Mouse (Mus musculus) CD8-positive naive resting alpha-beta T cell, adult 2 months (primary cell): ENCODE measurements around the gene Rassf2.

Experiments used
- DNase-seq, 2 experiments: peaks; one replicate each; pipeline ENCODE4 v3.0.0; 2022; ENCODE audit warnings: low read depth in 2 of 2, low spot score in 2 of 2

Gene Rassf2

DNA sequence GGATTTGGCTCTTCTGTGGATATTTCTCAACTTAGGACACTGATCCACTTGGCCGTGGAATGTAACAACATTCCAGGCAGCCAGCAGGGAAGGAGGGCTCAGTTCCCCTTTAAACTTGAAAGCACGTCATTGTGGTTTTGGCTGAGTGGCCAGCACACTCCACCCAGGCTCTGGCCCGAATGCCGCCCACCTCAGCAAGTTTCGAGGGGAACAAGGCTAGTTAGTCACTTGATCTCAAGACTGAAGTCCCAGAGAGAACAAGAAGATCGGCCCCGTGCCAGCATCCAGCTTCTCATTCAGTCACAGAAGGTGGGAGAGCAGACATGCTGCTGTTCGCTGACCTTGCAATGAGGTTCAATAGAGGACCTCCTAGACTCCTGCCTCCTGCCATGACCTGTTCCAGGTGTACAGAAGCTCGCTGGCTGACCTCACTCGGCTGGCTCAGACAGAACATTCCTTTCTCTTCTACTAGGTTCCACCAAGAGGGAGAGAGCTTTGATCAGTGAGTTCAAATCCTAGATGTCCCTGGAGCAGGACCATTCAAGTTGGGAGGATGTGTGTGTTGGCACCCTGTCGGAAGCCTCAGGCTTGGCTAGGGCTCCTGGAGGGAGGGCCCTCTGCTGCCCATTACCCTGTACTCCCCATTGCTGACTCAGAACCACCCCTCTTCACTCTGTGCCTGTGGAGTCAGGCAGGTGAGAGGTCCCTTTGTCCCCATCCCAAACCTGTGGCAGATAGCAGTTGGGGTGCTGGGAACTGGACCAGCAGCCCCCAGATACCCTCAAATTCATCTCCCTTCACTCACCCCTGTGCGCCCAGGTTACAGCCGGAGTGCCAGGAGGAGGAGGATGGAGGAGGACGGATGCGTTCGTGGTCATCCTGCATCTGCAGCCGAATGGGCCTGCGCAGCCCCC, 23.2 kb downstream of the Rassf2 start:
- DNase-seq: no peak

DNA sequence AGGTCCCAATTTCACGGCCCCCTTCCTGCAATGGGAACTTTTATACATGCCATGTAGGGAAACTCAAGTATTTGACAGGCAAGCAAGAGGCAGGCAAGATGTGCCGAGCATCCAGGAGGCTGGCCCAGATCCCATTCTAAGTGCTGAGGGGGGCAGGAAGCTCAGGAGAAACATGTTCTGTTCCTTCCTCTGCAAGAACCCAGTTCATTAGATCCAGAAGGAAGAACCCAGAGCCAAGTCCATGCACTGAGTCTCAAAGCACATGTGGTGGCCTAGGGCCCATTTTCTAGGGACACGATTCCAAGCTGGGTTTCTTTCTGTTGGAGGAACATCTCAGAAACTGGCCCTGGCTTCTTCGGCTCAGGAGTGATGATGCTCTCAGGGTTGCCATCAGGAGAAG, 24.6 kb downstream of the Rassf2 start:
- DNase-seq: no peak

DNA sequence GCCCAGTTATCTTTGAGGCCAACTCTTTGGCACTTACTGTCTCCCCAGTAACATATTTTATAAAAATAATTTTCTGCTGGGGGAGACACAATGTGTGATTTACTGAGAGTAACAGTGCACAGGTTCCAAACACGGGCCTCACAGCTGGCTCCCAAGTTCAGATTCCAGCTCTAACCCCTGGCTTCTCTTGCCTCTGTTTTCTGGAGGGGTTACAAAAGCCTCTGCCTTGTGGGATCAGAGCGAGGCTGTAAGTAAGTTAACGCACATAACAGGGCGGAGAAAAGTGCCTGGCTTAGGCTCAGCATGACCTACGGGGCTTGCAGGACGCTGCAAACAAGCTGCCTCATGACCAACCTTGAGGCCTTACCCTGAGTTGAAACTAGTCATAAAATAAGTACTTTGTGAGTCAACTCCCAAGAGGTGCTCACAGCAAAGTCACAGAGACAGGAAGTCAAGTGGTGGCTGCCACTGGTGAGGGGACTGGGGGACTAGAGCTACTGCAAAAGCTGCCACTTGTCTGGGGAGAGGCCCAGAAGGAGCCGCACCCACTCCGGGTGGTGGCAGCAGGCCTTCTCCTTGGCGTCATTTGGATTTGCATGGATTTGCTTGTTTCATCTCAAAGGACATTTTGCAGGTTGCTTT, 25.4 kb downstream of the Rassf2 start:
- no peak for DNase-seq

DNA sequence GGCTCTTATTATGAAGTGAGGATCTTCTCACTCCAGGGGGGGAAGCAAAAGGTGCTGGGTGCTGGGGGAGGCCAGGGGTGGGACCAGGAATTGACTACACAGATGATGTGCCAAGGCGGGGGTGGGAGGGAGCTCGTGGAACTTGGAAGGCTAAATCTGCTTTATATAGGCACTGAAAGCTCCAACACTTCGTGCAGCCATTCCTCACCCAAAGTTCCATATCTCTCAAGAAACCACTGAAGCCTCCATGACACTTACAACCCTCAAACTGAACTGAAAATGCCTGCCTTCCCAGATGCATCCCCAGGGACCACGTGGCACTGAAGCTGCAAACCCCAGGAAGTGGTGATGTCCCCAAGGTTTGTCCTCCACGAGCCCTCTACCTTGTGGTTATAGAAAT, 26.1 kb downstream of the Rassf2 start:
- DNase-seq: no peak

DNA sequence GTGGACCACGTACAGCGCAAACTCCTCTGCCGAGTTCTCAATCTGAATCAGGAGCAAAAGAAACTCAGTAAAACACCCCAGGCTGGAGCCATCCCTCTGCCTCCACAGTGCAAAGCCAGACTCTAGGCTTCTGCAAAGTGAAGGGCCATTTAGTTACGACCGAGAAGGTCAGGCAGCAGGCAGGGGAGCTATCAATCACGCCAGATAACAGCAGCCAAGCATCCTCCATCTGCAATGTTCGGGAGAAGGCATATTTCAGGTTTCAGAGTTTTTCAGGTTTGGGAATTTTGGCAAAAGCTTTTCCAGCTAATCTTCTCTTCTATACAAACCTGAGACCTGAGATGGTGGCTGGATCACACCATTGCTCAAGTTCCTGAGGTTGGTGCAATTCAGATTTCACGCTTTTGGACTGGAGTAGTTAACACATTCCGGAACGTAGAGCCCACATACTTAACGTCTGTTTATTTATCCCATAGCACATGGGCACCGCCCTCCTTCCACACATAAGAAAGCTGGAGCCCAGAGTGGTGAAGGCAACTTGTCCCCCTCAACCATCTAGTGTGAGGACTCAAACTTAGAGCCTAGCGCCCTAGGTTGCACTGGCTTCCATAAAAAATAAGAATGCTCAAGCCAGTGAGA, 28.2 kb downstream of the Rassf2 start:
- no peak for DNase-seq

DNA sequence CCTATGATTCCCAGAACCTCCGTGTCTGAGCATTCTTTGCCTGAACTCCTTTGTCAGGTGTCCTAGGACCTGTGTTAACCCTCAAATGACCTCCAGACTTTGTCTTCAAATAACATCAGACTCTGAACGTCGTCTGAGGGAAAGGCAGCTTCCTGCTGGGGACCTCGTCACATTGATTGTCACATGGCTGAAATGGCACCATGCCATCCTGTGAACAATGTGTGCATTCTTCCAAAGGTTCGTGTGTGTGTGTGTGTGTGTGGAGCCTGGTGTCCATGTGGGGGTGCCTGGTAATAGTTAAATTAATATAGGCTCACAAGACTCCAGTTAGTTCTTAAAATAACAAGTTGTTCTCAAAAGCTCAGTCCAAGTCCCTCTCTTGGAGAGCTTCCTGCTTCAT, 32.7 kb downstream of the Rassf2 start:
- DNase-seq: no peak

DNA sequence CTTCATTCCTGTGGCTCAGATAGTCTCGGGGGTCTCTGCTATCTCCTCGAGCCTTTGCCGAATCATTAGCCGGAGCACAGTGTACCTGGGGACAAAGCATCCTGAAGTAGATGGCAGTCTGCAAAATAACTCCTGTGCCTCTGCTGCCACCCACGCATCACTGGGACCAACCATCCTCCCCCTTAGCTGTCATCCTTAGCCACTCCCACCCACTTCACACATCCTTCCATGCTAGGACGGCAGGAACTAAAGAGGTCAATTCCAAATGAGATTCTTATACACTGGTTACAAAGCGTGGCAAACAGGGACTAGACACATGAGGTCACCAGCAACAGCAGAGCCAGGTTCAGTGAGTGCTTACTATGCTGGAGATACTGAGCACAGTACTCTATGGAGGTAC, 33.7 kb downstream of the Rassf2 start:
- no peak for DNase-seq

DNA sequence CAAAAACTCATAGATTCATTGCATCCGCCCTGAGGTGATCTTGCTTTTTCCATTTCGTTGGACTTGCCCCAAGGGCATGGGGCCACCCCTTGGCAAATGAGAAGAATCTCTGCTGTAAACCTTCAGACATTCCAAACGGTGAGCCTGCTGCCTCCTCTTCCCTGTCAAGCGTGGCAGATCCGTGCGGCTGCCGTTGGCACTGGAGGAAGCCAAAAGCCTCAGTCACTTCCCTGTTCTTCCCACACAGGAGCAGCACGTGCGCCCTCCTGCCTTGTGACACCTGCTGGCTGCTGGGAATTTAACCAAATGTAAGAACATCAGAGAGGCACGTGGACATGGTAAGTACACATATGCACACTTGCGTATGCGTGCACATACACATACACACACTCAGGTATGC, 34.3 kb downstream of the Rassf2 start:
- no peak for DNase-seq

DNA sequence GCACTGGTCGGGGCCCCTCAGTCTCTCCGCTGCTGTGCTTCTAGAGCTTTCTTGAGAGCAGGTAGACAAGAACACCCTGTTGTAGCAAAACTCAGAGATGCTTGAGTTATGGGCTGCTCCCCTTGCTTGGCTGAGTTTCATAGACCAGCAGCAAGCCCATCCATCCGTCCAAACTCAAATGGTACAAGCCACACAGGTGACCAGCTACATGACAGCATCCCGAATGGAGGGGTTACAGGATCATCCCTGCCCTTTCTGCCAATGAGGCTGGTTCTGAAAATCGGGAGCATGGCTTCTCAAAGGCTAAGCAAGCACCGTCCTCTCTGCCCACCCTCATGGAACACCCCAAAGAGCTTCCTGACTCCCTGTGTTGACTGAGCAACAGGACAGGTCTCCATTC, 35.1 kb downstream of the Rassf2 start:
- no peak for DNase-seq

DNA sequence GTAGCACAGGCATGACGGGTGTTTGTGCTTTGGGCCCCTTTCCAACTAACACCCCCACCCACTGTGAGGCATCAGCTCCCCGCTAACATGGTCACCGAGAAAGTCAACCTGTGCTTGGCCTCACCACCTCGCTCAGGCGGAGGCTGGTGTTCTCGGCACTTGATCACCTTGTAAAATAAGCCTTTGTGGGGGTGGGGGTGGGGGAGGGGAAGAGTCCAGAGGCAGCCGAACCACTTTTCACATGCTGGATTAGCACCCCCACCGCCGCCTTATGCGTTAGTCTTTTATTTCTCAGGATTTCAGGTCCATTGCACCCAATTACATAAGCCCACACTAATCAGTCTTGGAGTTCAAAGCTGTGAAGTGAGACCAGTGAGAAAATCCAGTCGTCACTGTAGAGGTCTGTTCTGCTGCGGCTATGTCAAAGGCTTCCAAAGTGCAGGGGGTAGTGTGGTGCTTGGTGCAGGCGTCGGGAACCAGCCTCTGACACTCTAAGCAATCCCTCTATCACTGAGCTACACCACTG, 36.4 kb downstream of the Rassf2 start:
- no peak for DNase-seq

DNA sequence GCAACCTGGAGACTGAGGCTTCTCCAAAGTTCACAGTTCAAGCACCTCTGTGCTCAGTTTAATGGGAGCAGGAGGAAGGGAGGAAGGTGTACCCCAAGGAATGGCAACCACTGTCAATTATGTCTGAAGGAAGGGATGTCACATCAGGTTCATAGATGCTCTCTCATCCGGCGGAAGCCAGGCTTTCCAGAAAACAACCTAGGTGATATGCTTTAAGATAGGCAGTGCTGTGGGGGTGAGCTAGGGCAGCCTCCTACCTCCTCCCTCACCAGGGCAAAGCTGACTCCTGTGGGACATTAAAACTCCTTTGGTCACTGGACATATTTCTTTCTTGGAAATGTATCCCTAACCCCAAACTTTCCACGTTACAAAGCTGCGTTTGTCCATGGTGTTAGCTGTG, 36.9 kb downstream of the Rassf2 start:
- no peak for DNase-seq

DNA sequence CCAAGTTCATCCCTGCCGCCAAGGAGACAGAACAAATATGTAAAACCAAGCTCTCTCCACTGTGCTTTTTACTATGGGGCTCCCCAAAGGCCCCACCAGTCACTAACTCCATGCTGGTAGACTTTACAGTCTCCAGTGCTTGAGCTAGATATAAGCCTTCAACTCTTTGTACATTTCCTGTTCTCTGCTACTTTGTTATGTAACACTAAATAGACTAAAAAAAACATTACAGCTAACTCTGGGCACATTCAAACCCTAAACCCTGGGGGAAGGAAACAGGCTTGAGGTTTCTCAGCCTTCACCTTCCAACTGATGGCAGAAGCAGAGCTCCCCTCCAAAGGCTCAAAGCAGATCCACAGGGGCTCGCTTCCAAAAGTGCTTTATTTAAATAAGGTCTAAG, 37.6 kb downstream of the Rassf2 start:
- DNase-seq: peak in 1 of 2 experiments; percentile 15

DNA sequence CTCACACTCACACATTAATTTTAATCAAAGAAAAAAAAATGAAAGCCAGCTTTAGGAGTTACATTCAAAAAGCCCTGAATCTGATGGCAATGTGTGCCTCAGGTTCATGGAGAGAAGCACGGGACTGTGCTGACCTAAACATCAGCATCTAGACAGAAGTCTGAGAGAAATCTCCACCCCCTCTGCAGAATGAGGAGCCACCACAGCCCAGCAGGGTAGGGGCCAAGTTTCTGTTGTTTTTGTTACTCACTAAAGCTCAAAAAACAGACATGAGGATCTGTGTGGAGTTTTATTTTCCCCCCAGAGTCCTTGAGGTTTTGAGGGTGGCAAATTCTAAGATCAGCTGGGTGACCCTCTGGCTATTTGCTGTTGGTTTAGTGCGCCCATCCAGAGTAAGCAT, 41.5 kb downstream of the Rassf2 start:
- DNase-seq: no peak

DNA sequence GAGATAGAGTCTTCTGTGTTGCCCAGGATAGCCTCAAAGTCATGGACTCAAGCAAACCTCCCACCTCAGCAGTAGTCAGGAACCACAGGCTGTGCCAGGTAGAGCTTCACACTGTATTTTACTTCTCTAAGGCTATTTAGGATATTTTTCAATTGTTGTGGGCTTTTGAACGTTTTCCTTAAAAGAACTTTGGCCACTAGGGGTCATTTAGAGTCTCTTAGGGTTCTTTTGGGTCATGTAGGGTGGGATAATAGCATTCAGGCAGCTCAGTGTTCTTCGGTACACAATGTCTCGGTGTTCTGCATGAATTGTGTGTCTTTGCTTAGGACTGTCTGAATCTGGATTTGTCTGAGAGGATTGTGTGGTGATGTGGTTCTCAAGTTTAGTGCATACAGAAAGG, 42.1 kb downstream of the Rassf2 start:
- DNase-seq: no peak

DNA sequence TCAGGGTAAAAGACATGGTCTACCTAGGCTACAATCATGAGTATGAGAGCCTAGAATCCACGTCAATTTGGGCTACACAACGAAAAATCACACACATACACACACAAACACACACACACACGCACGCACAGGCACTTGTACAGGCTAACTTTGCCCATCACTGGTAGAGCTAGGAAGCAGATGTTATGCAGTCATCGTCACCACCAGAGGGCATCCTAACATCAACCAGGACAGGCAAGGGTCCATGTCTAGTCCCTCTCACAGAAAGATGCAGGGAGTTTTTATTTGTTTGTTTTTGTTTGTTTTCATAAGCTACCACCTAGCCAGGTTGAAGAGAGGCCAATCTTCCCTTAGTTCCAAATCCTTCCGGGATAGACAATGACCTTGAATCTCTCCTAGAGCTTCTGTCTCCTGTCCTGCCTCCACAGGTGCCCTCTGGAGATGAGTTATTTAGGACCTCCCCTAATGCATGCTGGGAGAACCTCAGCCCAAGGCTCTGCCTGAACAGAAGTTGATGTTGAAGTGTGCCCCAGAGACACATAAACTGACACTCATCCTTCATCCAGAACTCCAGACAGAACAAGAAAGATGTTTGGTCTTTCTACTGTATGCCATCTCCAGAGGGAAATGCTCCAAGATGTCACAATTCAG, 47.4 kb downstream of the Rassf2 start:
- DNase-seq: peak; percentile 51 to 58

DNA sequence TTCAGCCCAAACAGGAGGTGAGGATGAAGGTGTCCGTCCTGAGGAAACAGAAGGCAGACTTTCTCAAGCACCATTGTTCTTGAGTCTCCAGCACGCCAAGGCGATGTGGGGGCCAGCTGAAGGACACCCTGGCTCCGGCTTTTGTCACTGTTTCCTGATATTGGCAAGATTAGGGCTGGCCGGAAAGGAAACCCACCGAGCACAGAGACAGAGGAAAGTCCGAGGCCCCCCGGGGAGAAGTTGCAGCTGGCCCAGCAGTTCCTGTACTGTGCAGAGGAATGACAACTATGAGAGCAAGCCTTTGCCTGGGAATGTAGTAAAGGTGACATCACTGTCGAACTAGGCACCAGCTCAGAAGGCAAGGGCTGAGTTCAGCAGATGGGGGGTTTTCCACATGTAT, 49.2 kb downstream of the Rassf2 start:
- no peak for DNase-seq

DNA sequence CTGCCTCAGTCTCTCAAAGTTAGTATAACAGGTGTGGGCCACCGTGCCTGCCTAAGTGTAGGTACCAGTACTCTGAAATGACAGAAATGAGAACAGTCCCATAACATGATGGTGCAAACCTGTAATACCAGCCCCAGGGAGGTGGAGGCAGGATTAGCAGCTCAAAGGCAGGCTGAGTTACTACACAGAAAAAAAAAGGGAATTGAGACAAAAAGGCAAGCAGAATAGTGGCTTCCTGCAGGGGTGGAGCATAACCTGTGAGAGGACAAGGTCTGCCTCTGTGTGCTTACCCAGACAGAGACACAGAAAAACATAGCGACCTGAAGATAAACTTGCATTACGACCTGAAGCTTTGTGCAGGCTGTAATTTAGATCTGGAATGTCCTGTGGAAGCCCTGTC, 53.4 kb downstream of the Rassf2 start:
- DNase-seq: no peak

DNA sequence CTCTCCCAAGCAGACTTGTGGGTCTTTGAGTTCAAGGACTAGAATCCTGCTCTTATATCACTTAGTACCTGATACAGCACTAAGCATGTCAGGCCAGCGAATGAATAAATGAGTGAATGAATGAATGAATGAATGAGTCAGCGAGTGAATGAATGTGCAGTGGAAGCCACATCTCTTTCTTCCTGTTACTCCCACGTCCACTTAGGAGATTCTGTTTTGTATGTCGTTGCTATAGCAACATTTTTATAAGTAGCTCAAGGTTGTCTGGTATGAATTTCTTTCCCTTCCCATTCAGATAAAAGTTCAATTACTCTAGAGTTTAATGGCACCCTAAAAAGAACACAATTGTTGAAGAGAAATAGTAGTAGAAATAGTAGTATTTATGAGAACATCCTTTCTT, 59.0 kb downstream of the Rassf2 start:
- DNase-seq: no peak

DNA sequence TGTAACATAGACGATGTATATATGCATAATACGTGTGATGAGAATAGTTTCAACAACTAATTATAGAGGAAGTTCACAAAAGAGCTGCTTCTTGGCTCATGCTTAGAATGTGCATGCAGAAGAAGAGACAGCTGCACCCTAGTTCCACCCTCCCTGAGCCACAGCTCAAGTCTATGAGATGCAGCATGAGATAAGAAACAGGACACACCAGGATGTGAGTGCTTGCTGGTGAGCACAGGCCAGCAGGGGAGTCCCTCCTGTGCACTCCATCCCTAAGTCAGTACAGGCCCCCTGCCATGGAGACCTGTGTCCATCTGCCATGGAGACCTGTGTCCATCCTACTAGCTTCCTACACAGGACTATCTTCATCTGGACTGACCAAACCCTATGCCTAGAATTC, 59.5 kb downstream of the Rassf2 start:
- no peak for DNase-seq

DNA sequence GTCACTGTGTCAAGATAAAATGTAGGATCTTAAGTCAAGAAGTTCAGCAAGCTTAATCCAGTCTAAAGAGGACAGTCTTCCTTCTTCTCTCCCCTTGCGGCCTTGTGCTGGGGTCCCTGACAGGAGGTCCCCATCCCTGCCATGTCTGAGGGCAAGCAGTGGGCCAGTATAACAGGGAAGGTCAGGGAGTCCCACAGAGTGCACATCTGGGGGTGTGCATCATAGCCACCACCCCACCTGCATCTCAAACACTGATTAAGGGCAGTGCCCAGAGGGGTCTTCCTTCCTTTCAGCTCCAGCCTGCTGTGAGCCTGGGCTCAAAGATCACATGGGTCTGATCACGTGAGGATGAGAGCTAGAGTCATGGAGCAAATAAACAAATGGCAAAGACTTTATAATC, 68.4 kb downstream of the Rassf2 start:
- no peak for DNase-seq

DNA sequence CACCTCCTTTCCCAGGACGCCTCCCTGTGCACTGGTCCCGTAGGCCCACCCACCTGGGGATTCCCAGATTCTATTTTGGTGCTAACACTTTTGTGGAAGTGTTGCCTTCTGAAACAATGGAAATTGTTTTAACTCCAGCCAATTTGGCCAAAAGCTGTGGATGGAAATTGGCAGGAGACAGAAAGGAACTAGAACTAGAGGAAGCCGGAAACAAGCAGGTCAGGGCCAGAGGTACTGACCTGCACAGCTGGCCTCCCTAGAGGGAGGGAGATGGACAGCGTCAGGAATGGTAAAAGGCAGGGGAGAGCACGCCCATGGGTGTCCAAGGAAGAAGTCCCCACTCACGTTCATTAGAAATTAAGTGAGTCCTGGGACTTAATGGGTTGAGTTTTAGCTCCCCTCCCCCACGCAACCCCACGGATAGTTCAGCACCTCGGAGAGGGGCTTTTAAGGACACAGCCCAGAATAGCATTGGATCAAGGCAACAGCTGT, 72.3 kb downstream of the Rassf2 start:
- no peak for DNase-seq
